Mouse (Mus musculus): ENCODE measurements around the gene Cd46.

The Cd46 gene

DNA sequence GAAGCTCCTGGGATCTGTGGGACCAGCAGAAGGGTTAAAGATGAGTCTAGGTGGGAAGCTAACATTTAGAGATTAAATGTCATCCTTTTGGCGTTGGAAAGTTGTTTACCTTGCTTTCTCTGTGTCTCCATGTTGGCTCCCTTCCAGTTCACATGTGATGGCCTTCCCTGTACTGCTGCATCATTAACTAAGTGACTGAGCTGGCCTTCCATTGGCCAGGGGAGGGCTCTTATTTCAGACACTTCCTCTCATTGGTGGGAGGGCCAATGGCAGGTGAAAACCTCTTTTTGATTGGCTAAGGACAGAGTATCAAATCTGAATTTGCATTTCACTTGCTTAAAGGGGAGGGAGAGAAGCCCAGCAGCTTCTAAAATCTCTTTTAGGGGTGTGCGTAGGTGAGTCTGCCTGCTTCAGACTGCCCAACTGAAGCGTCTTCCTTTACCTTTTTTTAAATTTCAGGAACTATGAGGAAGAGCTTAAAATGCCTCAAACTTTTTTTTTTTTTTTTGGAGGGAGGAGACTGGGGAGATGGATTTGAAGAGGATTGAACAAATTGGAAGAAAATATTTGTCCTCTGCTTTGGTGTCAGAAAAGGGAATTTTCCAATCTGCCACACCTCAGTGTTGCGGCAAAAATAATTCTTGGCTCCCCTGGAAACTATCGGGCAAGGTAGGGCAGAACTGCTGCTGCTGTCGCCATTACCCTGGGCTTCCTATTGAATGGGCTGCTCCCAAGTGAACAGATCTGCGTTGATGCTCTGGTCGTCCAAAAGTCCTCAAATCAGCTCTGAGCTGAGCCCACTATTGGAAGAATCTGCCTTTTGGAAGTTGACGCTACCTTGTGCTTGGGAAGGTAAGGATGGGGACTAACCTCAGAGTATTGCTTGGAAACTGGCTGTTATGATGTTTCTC is 73.7 kb downstream of the Cd46 start:
- DNase-seq (ENCODE audit: low spot score), result no peak

DNA sequence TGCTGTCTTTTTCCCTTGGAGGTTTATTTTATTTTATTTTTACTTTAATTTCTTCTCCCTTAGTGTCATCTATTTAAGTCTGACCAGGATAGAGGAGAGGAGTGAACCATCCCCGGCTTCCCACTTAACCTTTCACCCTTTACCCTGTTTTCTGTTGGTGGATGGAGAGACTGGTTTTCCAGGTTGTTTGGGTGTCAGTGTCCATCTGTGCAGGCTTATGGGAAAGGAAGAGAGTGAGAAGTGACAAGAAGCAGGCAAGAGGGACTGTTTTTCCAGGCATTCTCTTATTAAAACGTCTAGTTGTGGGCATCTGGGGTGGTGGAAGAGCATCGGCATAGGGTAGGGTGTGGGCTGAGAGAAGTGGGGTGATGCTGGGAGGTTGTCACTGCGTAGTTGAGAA is 74.4 kb downstream of the Cd46 start:
- DNase-seq (ENCODE audit: low spot score), result no peak

DNA sequence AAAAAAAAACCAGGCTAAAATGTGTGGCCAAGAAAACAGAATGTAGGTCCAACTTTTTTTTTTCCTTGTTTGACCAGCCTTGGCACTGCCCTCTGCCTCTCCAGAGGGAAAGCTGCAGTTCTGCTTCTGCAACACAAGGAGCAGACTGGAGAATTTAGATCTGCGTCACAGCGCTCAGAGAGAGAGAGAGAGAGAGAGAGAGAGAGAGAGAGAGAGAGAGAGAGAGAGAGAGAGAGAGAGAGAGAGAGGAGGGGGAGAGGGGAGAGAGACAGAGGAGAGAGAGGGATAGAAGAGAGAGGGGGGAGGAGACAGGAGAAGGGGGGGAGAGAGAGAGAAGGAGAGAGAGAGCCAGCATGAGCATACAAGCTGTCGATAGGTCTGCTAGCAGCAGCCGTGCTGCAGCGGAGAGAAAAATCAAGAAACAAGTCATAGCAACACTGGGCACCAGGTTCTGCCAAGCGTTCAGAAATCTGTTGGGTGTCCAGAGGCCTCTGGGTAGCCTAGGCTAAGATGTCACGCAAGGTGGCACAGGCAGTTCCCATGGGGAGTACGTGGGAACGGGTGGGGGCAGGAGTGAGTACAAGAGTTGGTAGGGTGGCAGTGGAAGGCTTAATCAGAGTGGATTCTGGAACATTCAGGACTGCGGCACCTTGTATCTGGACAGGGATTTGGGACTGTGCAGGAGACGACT is 75.1 kb downstream of the Cd46 start:
- peak; percentile 47 for DNase-seq (ENCODE audit: low spot score)

DNA sequence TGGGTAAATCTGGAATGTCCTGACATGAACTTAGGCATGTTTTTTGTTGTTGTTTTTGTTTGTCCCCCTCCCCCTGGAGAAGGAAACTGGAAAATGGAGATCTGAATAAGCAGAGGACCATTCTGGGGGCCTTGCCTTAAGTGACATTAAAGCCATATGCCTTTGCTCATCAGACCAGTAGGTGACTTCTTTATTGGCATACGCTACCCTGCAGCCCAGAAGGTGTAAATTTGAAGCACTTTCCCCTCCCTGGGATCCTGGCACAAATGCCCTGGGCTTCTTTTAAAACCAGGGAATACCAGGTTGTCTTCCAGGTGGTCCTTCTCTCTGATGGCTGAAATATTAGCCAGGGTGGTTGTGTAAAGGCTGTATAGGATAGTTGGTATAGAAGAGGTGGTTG is 76.8 kb downstream of the Cd46 start:
- DNase-seq (ENCODE audit: low spot score), result no peak

DNA sequence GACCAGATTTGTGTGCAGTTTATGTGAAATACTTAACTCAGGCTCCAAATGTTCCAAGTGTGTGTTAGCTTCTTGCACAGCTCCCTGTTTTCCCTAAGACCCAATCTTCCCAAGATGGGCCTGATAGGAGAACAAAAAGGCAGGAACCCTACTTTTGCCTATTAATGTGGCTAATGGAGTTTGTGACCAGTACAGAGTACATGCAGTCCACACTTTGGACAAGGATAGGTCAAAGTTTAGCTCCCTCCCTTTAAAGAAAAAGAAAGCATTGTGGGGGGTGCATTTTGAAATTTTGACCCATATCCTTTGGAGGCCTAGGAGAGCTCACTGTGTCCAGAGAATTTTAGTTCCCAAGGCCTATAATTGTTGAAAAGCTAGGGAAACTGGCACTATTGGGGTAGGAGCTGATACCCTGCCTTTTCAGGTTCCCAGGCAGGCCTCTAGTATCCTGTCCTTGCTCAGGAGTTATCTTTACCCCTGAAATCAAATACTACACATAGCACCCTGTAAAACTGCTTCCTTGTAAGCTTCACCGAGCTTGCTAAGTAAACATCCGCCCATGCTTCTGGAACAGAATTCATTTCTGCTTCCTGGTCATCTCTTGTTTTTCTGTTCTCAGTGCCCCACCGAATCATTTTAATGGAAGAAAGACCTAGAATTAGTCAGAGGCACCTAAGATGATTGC is 77.7 kb downstream of the Cd46 start:
- DNase-seq (ENCODE audit: low spot score), result no peak

DNA sequence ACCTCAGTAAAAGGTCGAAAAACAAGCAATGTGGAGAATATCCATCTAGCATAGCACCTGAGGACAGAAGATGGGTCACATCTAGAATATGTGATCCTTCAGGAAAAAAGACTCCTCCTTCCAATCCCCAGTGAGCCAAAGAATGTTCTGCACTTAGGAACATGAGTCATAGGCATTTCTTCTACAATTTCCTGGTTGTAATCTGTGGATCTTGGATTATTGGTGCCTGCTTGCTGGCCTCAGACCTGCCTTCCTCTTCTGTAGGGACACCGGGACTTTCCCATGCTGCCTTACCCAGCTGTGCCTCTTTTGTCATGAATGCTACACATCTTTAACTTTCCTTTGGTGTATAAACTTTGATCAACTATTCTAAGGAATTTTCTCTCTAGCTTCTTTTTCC is 79.5 kb downstream of the Cd46 start:
- no peak for DNase-seq (ENCODE audit: low spot score)

DNA sequence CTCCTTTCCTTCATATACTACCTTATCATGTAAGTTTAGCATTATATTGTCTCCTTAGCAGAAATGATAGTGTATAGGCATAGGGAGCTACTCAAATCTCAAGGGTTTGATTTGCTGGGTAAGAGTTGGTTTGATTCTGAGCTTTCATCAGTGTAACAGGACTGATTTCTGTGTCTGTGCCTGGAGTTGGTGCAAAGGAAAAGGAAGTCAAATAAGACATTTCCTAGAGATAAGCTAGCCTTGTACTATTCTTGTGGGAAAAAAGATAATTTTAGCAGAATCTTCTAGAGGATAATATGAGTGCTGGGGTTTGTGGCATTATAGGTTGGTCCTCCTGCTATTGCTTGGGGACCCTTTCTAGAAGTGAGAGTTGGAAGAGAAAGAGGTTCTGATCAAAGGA is 85.8 kb downstream of the Cd46 start:
- no peak for DNase-seq (ENCODE audit: low spot score)

DNA sequence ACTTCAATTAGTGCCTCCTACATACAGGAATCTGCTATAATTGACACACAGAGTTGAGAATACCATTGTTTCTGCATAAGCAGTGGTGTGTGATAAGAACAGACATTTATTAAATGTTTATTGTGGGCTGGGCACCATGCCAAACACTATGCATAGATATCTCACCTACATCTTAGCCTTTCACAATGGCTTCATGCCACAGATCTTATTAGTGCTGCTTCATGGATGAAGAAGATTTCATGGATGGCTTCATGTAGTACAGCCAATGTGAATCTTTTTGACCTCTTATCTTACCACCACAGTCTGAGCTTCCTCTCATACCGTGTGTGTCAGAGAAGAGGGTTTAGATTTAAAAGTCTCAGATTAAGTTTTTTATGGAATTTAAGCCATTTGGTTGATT is 87.9 kb downstream of the Cd46 start:
- no peak for DNase-seq (ENCODE audit: low spot score)

DNA sequence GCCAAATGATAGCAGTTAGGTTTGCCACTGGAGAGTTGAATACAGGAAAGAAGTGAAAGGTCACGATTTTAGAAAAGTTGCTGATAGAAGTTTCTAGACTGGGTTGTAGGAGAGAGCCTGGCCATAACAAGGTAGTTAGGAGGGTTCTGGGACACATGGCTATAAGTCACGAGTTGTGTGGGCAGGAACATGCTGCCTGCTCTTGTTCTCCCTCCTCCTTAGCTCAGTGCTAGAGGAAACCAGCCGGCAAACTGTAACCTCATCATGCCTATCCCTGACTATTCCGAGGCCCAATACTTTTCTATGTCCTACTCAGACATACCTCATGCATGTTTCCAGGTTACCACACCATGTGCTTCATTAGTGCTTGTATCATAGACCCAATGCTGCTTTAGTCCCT is 88.7 kb downstream of the Cd46 start:
- no peak for DNase-seq (ENCODE audit: low spot score)

DNA sequence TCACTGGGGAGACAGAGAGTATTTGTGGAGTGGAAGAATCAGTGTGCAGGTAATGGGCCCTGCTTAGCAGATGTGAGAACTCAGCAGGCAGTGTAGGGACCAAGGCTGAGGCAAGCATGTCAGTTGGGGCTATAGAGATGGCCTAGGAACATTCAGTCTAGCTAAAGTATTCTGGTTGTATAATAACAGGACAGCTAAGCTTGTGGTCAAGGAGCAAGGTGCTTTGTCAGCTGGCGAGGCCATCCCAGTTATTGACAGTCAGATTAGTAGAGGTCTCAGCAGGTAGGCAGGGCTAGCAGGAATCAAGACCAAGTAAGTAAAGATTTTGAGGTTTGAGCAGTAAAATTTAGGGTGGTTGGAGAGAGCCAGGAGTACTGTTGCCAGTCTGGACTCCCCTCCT is 93.7 kb downstream of the Cd46 start:
- no peak for DNase-seq (ENCODE audit: low spot score)

DNA sequence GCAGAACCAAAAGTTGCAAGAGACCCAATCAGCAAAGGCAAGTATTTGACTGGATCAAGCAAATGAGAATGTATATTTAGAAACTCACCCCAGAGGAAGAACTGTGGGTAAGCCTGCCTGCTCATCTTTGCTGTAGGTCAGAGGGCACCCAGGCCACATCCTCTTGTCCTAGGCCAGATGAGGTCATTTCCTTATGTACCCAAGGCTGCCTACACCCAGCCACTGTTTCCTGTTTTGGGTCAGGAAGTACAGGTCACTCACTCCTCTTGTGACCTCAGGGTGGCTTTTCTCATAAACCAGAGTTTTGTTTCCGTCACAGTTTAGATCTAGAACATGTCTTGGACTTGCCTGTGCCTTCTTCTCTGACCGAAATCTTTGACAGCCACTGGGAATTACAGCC is 96.9 kb downstream of the Cd46 start:
- DNase-seq (ENCODE audit: low spot score), result no peak

DNA sequence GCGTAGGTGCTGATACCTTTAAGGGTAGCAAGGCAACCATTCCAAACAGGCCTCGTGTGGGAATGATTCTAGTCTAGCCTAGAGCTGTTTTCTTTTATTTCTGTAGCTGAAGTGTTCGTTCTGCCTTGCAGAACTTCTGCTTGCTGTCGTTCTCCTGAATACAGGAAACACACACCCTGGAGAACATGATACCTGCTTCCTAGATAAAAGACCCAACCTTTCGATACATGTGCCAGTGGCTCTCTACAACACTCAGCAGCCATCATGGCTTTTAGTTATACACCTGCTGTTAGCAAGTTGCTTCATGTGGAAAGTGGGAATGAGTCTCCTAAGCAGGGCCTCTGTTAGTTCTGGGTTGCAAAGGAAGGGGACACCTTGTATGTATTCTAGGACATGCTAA is 97.8 kb downstream of the Cd46 start:
- no peak for DNase-seq (ENCODE audit: low spot score)

DNA sequence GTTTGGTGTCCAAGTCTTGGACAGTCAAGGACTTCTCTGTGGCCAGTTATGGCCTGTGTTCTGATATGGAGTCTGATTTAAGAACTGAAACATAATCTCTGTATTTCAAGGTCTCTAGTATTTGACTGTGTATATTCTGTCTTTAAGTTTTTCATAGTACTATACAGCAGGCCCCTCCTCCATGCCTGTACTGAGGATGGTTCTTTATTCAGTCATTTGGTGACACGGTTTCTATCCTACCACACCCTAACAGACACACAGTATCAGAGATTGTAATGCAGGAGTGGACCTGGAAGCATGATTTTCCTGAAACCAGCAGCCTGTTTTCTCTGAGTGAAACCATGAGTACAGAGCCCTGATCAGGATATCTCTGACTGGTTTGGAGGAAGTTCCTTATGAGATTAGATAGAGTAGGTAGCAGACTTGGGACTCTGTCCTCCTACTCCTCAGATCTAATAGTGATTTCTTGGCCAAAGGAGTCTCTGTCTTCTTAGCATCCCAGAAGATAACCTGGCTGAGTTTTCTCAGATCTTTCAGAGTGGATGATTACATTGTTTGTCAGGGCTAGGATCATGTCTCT is 98.5 kb downstream of the Cd46 start:
- DNase-seq (ENCODE audit: low spot score), result no peak

DNA sequence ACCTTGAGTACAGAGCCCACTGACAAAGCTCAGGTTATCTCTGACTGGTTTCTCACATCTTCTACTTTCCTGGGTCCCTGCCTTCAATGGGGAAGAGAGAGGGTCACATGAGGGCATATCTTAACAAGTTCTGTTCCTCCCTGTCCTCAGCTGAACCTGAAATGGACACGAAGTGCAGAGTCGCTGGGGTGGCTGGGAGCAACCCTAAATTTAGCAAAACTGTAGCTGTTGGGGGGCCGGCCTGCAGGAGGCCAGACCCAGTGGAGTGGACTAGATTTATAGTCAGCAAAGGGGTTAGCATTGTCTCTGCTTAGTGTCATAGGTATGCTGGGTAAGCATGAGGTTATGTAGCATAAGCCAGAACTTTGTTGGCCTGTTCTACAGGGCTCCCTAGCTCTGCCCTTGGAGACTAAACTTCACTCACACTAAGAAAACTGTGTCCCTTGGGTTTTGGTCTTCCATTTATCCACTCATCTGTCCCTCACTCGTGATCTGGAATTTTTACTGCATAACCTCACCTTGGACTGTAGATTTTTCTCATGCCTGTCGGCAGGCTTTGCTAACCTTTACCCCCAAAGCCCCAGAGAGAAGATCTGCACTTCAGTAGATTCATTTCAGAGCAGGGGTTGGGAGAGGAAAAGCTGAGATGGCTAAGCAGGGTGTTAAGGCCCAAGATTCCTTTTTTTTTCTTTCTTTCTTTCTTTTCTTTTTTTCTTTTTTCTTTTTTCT is 99.3 kb downstream of the Cd46 start:
- DNase-seq (ENCODE audit: low spot score), result no peak

DNA sequence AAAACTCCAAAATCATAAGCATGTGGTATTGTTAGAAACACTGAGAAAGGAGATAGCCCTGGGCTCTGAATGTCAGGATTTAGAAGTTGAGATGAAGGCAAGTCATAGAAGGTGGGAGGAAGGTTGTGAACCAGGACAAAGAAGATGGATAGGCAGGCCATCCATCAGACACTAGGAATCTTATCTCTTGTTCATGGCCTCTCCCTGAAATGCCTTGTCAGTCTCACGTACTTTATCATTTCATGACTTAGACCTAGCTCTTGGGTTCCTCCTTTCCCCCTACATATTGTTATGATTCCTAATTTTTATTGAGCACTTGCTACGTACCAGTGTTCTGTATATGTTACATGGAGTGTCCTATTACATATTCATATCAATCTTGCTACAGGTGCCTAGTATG is 100.4 kb downstream of the Cd46 start:
- DNase-seq (ENCODE audit: low spot score), result no peak

DNA sequence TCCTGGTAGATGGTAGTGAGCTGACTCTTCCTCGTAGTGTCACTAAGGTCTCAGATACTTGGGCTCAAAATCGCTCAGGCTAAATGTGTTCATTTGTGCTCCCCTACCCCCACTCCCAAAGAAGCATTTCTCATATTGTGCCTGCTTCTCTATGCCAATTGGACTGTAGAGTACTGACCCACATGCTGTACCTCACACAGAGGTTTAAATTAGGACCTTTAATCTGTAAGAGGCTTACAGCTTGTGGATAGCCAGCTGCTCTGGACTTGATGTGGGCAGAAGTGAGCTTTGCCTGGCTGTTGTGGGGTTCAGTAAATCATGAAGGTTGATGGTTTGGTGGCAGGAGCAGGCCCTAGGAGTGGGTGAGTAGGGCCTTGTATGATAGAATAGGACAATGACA is 101.1 kb downstream of the Cd46 start:
- DNase-seq (ENCODE audit: low spot score), result no peak

DNA sequence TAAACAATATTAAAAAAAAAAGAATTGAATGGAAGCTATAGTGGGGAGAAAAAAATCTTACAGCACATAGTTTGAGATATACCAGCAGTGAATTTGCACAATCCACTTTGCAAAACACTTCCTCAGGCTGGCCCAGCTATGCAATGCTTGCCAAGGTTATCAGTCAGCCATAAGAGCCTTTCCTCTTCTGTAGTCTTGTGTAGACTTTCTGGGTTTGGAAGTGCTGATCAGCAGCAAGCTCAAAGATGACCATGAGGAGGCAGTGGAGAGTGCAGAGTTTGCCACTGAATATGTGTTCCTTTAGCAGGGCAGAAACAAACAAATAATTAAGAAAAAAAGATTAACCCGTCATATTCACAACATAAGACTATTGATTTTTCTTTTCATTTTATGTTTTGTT is 103.0 kb downstream of the Cd46 start:
- DNase-seq (ENCODE audit: low spot score), result no peak
